Mouse (Mus musculus) heart, embryonic 11.5 days (tissue): ENCODE results near the gene Npm1. TPM values are rescaled to one million over a fixed set of nuclear protein-coding genes. Genes with fewer than 3 reads are reported as not detected.

ENCODE experiments used
- ATAC-seq: fragments of 200-750 bp; cut with Nextera tagmentation; replicated peaks from 2 replicates; pipeline ENCODE4 v1.8.0; 2017; ENCODE audit warnings: moderate library complexity; ENCODE audit not compliant: insufficient number of reproducible peaks, low FRiP score, low TSS enrichment
- H3K27ac ChIP-seq: fragments of 300-500 bp; sonication (generic); 2 replicates; pipeline ENCODE4 v1.5.1; 2014; ENCODE audit warnings: mild to moderate bottlenecking, low read depth, low read length
- H3K27me3 ChIP-seq: fragments of 300-500 bp; sonication (generic); 2 replicates; pipeline ENCODE4 v1.6.1; 2014; ENCODE audit warnings: mild to moderate bottlenecking, low read length, mixed read lengths; ENCODE audit not compliant: control insufficient read depth, insufficient read depth
- H3K36me3 ChIP-seq: fragments of 300-500 bp; sonication (generic); 2 replicates; pipeline ENCODE4 v1.6.1; 2014; ENCODE audit warnings: mild to moderate bottlenecking, low read length, moderate library complexity, mixed read lengths; ENCODE audit not compliant: control insufficient read depth, insufficient read depth
- H3K4me1 ChIP-seq: fragments of 300-500 bp; sonication (generic); 2 replicates; pipeline ENCODE4 v1.6.1; 2014; ENCODE audit warnings: low read length; ENCODE audit not compliant: control insufficient read depth, insufficient read depth
- H3K4me2 ChIP-seq: fragments of 300-500 bp; sonication (generic); 2 replicates; pipeline ENCODE4 v1.6.1; 2014; ENCODE audit warnings: mild to moderate bottlenecking, moderate library complexity
- H3K4me3 ChIP-seq: fragments of 300-500 bp; sonication (generic); 2 replicates; pipeline ENCODE4 v1.5.1; 2014; ENCODE audit warnings: low read depth, low read length
- H3K9ac ChIP-seq: fragments of 300-500 bp; sonication (generic); 2 replicates; pipeline ENCODE4 v1.6.1; 2014; ENCODE audit warnings: mild to moderate bottlenecking, low read depth, low read length, moderate library complexity
- H3K9me3 ChIP-seq: fragments of 300-500 bp; sonication (generic); replicated peaks from 2 replicates; pipeline ENCODE4 v1.6.1; 2016; ENCODE audit warnings: low read length; ENCODE audit not compliant: control insufficient read depth
- WGBS: fragments of 180-500 bp; shearing (Covaris S2); extraction: QIAGEN DNeasy Blood & Tissue Kit; methylation state at CpG from one replicate; pipeline ENCODE4 v1.1.7; 2014; ENCODE audit not compliant: insufficient replicate concordance; 5-methylcytosine and 5-hydroxymethylcytosine counted together
- polyA plus RNA-seq: library from polyadenylated mRNA; unstranded; fragments of >200 nt; fragmentation: Nextera tagmentation; extraction: Ambion mirVana; gene quantifications from 2 replicates; pipeline ENCODE4 v1.2.1, GENCODE M21; 2014

The Npm1 gene
- polyA plus RNA-seq, 1 experiment from 2014 or later: 689 TPM

DNA sequence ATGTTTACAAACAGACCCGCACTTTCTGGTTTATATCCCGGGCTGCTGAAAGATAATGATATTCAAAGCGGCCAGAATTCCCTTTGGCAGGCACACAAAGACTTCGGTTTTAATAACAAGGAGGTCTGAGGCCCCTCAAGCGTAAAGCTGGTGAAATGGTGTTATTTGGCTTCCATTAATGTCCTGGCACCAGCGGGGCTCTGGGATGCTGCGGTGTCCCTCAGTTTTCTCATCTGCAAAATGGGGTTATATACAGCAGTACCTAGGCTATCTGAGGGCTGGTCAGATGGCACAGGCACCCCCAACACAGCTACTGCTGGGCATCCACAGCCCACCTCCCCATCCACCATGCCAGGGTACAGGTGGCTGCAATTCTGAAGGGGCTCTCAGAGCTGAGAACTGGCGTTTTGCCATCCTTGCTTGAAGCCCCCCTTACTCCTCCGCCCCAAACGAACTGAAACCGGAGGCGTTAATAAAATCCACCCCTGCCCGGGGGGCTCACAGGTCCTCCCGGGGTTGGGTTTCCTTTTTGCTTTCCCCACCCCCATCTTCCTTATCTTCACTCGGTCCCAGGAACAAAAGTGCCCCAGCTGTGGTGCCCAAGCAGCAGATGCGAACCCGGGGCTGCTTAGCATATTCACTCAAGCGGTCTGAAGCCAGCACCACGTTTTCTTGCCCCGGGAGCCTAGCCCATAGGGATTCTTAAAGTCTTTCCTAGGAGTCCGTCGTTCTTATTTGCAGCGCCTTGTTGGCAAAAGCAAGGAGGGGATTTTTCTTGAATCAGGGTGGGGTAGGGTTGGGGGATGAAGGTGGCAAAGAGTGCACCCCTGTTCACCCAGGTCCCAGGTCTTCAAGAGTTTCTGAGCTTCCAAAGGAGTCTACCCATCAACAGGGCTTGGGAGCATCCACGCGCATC, 32.8 kb upstream of the Npm1 start:
- Histone ChIP-seq H3K9me3 (peaks cover 3% of the 10 kb centered on the region; the same call in 1 of the 2 replicates), H3K4me1 (peaks cover 2% of the 10 kb centered on the region), H3K27ac (no peak overlapping the region), H3K36me3 (no peaks in the 10 kb centered on the region), H3K9ac (no peak overlapping the region), H3K4me3 (no peak overlapping the region), H3K27me3 (peaks cover 79% of the 10 kb centered on the region), H3K4me2 (no peak overlapping the region)
- 5% methylated on average over 25 of the region's 25 CpGs for WGBS
- ATAC-seq: no peak

DNA sequence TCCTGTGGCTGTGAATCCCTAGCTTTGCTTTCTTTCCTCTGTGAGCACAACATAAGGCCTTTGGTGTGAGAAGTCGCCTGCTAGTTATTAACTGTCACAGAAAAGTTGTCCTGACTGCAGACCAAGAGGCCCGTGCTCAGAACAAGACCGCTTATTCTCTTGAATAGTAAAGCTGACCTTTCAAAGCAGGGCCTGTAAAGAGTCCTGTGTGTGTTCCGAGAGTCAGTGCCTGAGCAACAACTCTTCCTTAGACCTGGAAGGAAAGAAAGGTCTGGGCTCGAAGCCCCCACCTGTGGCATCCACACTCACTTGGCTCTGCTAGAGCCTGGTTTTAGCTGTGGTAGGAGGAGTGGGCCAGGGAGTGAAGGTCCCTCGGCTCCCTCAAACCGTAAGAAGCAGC, 32.1 kb upstream of the Npm1 start:
- H3K4me1 ChIP-seq: no peaks in the 10 kb centered on the region
- no peak for ATAC-seq
- no peaks in the 10 kb centered on the region for H3K36me3 ChIP-seq
- no peak overlapping the region for H3K4me3 ChIP-seq
- peaks cover 72% of the 10 kb centered on the region for H3K27me3 ChIP-seq
- WGBS: 18% methylated on average over 7 of the region's 7 CpGs
- H3K27ac ChIP-seq: no peak overlapping the region
- no peak overlapping the region for H3K4me2 ChIP-seq
- H3K9me3 ChIP-seq: peaks cover 3% of the 10 kb centered on the region; the same call in 1 of the 2 replicates
- no peak overlapping the region for H3K9ac ChIP-seq

- H3K36me3 ChIP-seq: no peaks in the 10 kb centered on the region
- H3K27ac ChIP-seq: no peak overlapping the region
- no peaks in the 10 kb centered on the region for H3K4me1 ChIP-seq
- H3K9me3 ChIP-seq: peaks cover 3% of the 10 kb centered on the region; the same call in 1 of the 2 replicates
- H3K4me3 ChIP-seq: no peak overlapping the region
- H3K4me2 ChIP-seq: peak overlapping the region; percentile 20; the same call in 1 of the 2 replicates
- ATAC-seq: no peak
- H3K9ac ChIP-seq: no peak overlapping the region
- 2% methylated on average over 11 of the region's 12 CpGs for WGBS
- H3K27me3 ChIP-seq: peaks cover 63% of the 10 kb centered on the region
Measured at GRCm38 (mm10) chr11:33193695-33194094, 30.7 kb upstream of the Npm1 start.

DNA sequence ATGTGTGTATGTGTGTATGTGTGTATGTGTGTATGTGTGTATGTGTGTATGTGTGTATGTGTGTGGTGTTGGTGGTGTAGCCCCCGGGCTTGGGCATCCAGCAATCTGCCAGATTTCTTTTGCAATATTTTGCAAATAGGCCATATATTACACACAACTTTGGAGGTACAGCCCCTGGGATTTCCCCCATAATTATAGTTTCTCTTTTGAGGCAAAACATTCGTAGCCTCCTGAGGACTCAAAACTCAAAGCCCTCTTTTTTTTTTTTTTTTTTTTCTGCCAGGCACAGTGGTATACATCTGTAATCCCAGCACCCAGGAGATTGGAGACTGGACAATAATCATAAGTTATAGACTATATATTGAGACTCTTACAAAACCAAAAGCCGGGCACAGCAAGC, 18.8 kb upstream of the Npm1 start:
- peaks cover 31% of the 10 kb centered on the region for H3K27me3 ChIP-seq
- H3K4me3 ChIP-seq: no peak overlapping the region
- no peaks in the 10 kb centered on the region for H3K36me3 ChIP-seq
- no peak for ATAC-seq
- WGBS: 74% methylated on average over 3 of the region's 3 CpGs
- no peaks in the 10 kb centered on the region for H3K9me3 ChIP-seq
- no peak overlapping the region for H3K27ac ChIP-seq
- H3K4me1 ChIP-seq: peaks cover 4% of the 10 kb centered on the region; the same call in 1 of the 2 replicates
- H3K9ac ChIP-seq: no peak overlapping the region
- H3K4me2 ChIP-seq: no peak overlapping the region

DNA sequence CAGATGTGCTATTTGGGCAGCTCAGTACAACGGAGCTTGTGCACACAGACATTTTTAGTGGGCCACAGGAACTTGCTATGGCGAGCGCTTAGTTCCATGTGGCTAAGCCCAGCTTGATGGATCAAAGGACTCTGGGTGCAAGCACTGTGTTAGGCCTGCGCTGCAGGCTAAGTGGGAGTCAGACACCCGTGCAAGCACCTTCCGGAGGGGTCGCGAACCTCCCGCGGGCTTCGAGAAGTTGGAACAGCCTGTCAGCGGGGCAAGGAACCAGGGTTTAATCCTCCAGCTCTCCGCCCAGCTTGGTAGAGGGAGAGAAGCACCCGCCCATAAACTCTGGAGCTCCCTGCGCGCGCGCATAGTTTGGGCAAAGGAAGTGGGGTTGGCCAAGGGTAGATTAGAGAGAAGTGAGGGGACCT, 17.7 kb upstream of the Npm1 start:
- Histone ChIP-seq H3K4me3 (peak overlapping the region; percentile 33), H3K27ac (no peak overlapping the region), H3K9me3 (no peaks in the 10 kb centered on the region), H3K9ac (0 out of 2 replicates have a peak overlapping the region, but pooled peaks have one; percentile 6), H3K36me3 (no peaks in the 10 kb centered on the region), H3K27me3 (peaks cover 31% of the 10 kb centered on the region), H3K4me1 (peaks cover 4% of the 10 kb centered on the region; the same call in 1 of the 2 replicates), H3K4me2 (peak overlapping the region; percentile 66)
- WGBS: 1% methylated on average over 18 of the region's 18 CpGs
- no peak for ATAC-seq

DNA sequence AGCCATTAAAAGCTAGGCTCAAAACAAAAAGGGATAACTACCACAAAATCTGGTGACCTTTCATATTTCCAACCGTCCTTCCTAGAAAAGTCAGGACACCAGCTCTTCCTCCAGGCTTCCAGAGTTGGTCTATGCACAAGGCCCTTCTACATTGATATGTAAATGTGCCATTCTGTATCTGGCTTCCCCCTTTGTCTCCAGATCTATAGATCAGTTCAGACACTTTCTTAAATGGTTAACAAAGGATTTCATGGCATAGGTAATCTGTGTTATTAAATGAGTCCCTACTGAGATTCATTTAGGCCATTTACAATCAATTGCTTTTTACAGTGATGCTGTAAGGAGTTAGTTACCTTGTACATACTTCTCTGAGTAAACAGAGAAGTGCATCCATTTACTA, 16.8 kb upstream of the Npm1 start:
- H3K27ac ChIP-seq: no peak overlapping the region
- no peaks in the 10 kb centered on the region for H3K36me3 ChIP-seq
- no peaks in the 10 kb centered on the region for H3K9me3 ChIP-seq
- H3K9ac ChIP-seq: no peak overlapping the region
- no peak overlapping the region for H3K4me2 ChIP-seq
- ATAC-seq: no peak
- 70% methylated on average over 1 of the region's 1 CpGs for WGBS
- H3K27me3 ChIP-seq: peaks cover 31% of the 10 kb centered on the region
- H3K4me1 ChIP-seq: peaks cover 4% of the 10 kb centered on the region; the same call in 1 of the 2 replicates
- no peak overlapping the region for H3K4me3 ChIP-seq

- ATAC-seq: no peak
- H3K27ac ChIP-seq: no peak overlapping the region
- no peaks in the 10 kb centered on the region for H3K9me3 ChIP-seq
- H3K36me3 ChIP-seq: no peaks in the 10 kb centered on the region
- H3K9ac ChIP-seq: no peak overlapping the region
- no peak overlapping the region for H3K4me3 ChIP-seq
- H3K4me1 ChIP-seq: peaks cover 4% of the 10 kb centered on the region; the same call in 1 of the 2 replicates
- no peak overlapping the region for H3K4me2 ChIP-seq
- peaks cover 31% of the 10 kb centered on the region for H3K27me3 ChIP-seq
- 30% methylated on average over 20 of the region's 20 CpGs for WGBS
Measured at GRCm38 (mm10) chr11:33176525-33177245, 13.7 kb upstream of the Npm1 start.

GRCm38 (mm10) chr11:33175768-33176167, 12.8 kb upstream of the Npm1 start:
- no peak overlapping the region for H3K4me3 ChIP-seq
- 62% methylated on average over 2 of the region's 3 CpGs for WGBS
- ATAC-seq: no peak
- H3K4me2 ChIP-seq: no peak overlapping the region
- no peaks in the 10 kb centered on the region for H3K36me3 ChIP-seq
- no peaks in the 10 kb centered on the region for H3K9me3 ChIP-seq
- H3K4me1 ChIP-seq: peaks cover 4% of the 10 kb centered on the region; the same call in 1 of the 2 replicates
- H3K9ac ChIP-seq: no peak overlapping the region
- H3K27ac ChIP-seq: no peak overlapping the region
- peaks cover 25% of the 10 kb centered on the region for H3K27me3 ChIP-seq
